Mouse (Mus musculus): ENCODE results near the gene Zfp942.

DNA sequence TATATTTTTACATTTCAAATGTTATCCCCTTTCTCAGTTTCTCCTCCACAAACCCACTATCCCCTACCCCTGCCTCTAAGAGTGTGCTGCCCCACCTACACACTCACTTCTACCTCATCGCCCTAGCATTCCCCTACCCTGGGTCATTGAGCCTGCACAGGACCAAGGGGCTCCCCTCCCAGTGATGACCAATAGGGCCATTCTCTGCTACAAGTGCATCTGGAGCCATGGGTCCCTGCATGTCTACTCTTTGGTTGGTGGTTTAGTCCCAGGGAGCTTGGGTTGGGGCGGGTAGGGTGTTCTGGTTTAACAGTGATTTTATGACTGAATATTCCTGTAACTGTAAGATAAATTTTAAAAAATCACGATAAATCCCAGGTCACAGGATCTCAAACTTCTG, 53.2 kb downstream of the Zfp942 start:
- TF ChIP-seq CTCF (IDR thresholded peaks at IDR 0.05) (no peak), EP300 (IDR thresholded peaks at IDR 0.05) (no peak)
